Mouse (Mus musculus) hindbrain, postnatal 0 days (tissue): Measurements from ENCODE around the gene Fam210b. TPM values are rescaled to one million over a fixed set of nuclear protein-coding genes. Genes with fewer than 3 reads are reported as not detected.
A peak's percentile ranks its signal among the peaks of the same experiment; 100 is the strongest.

Source experiments
- ATAC-seq: fragments of 200-750 bp; cut with Nextera tagmentation; 2 replicates; pipeline ENCODE4 v1.8.0; 2017; ENCODE audit warnings: mild to moderate bottlenecking, moderate TSS enrichment, moderate library complexity
- DNase-seq: peaks from one replicate; pipeline ENCODE4 v3.0.0-alpha.2; 2015; ENCODE audit warnings: low spot score
- H3K27ac ChIP-seq: fragments of 300-500 bp; sonication (generic); 2 replicates; pipeline ENCODE4 v1.5.1; 2014; ENCODE audit warnings: mild to moderate bottlenecking
- H3K27me3 ChIP-seq: fragments of 300-500 bp; sonication (generic); 2 replicates; pipeline ENCODE4 v1.6.1; 2014; ENCODE audit warnings: low read length, mixed read lengths; ENCODE audit not compliant: insufficient read depth
- H3K36me3 ChIP-seq: fragments of 300-500 bp; sonication (generic); 2 replicates; pipeline ENCODE4 v1.6.1; 2014; ENCODE audit warnings: low read length, mixed read lengths; ENCODE audit not compliant: insufficient read depth
- H3K4me1 ChIP-seq: fragments of 300-500 bp; sonication (generic); 2 replicates; pipeline ENCODE4 v1.6.1; 2014; ENCODE audit warnings: antibody characterized with exemption, low read length, mixed read lengths; ENCODE audit not compliant: insufficient read depth
- H3K4me2 ChIP-seq: fragments of 300-500 bp; sonication (generic); 2 replicates; pipeline ENCODE4 v1.6.1; 2014; ENCODE audit warnings: low read depth, mild to moderate bottlenecking, low read length, moderate library complexity, mixed read lengths
- H3K4me3 ChIP-seq: fragments of 300-500 bp; sonication (generic); 2 replicates; pipeline ENCODE4 v1.5.1; 2014; ENCODE audit warnings: low read length
- H3K9ac ChIP-seq: fragments of 300-500 bp; sonication (generic); replicated peaks from 2 replicates; pipeline ENCODE4 v1.6.1; 2014; ENCODE audit warnings: mild to moderate bottlenecking, low read length, moderate library complexity, mixed read lengths
- H3K9me3 ChIP-seq: fragments of 300-500 bp; sonication (generic); 2 replicates; pipeline ENCODE4 v1.6.1; 2016; ENCODE audit warnings: low read length, mixed read lengths
- CTCF ChIP-seq: IDR thresholded peaks from 2 replicates; pipeline ENCODE4 v1.5.1; 2016; ENCODE audit warnings: antibody characterized with exemption, control low read depth, low read depth
- WGBS: fragments of 180-500 bp; shearing (Covaris S2); extraction: QIAGEN DNeasy Blood & Tissue Kit; methylation state at CpG from one replicate; pipeline ENCODE4 v1.1.7; 2014; 5-methylcytosine and 5-hydroxymethylcytosine counted together
- polyA plus RNA-seq: library from polyadenylated mRNA; unstranded; fragments of >200 nt; fragmentation: Nextera tagmentation; extraction: Ambion mirVana; gene quantifications from 2 replicates; pipeline ENCODE4 v1.2.1, GENCODE M21; 2015
- total RNA-seq: library from RNA; depleted of rRNA; stranded (reverse); fragments of >200 nt; gene quantifications from 2 replicates; pipeline ENCODE4 v1.2.3, GENCODE M21; 2014

The Fam210b gene
- total and polyA plus RNA-seq, 2 experiments from 2014 or later: 11.8 to 23.0 TPM

- H3K4me3 ChIP-seq: no peak overlapping the region
- no peaks in the 10 kb centered on the region for H3K36me3 ChIP-seq
Measured at GRCm38 (mm10) chr2:172306544-172306943, 38.8 kb upstream of the Fam210b start.

GRCm38 (mm10) chr2:172311731-172312130 lies 33.6 kb upstream of the Fam210b start:
- DNase-seq (no peak), ATAC-seq (no peak)
- WGBS: 77% methylated on average over 9 of the region's 9 CpGs
- Histone ChIP-seq H3K9ac (no peak overlapping the region), H3K36me3 (no peaks in the 10 kb centered on the region), H3K9me3 (no peaks in the 10 kb centered on the region), H3K4me1 (no peaks in the 10 kb centered on the region), H3K4me2 (no peak overlapping the region), H3K27me3 (no peaks in the 10 kb centered on the region), H3K4me3 (no peak overlapping the region), H3K27ac (no peak overlapping the region)
- no peak for TF ChIP-seq CTCF

More at GRCm38 (mm10) chr2:172306544-172306943, 38.8 kb upstream of the Fam210b start:
- 82% methylated on average over 4 of the region's 4 CpGs for WGBS
- no peaks in the 10 kb centered on the region for H3K4me1 ChIP-seq
- H3K27me3 ChIP-seq: no peaks in the 10 kb centered on the region
- H3K4me2 ChIP-seq: no peak overlapping the region
- no peak overlapping the region for H3K9ac ChIP-seq
- TF ChIP-seq CTCF: no peak
- ATAC-seq (no peak), DNase-seq (no peak)
- H3K9me3 ChIP-seq: no peaks in the 10 kb centered on the region
- no peak overlapping the region for H3K27ac ChIP-seq

GRCm38 (mm10) chr2:172320878-172321277 lies 24.5 kb upstream of the Fam210b start:
- WGBS: 25% methylated on average over 9 of the region's 9 CpGs
- Histone ChIP-seq H3K4me3 (no peak overlapping the region), H3K9ac (no peak overlapping the region), H3K27ac (no peak overlapping the region), H3K4me1 (no peaks in the 10 kb centered on the region), H3K4me2 (no peak overlapping the region), H3K9me3 (no peaks in the 10 kb centered on the region), H3K36me3 (no peaks in the 10 kb centered on the region), H3K27me3 (no peaks in the 10 kb centered on the region)
- DNase-seq (peak; percentile 60), ATAC-seq (no peak)
- TF ChIP-seq CTCF: 0 out of 2 replicates have a peak, but pooled peaks have one; percentile 16

GRCm38 (mm10) chr2:172328248-172328647 lies 17.1 kb upstream of the Fam210b start:
- no peak for TF ChIP-seq CTCF
- Histone ChIP-seq H3K27me3 (0 out of 2 replicates have a peak, but pooled peaks cover 5% of the 10 kb centered on the region), H3K4me2 (no peak overlapping the region), H3K27ac (no peak overlapping the region), H3K9ac (no peak overlapping the region), H3K9me3 (no peaks in the 10 kb centered on the region), H3K36me3 (no peaks in the 10 kb centered on the region), H3K4me1 (no peaks in the 10 kb centered on the region), H3K4me3 (no peak overlapping the region)
- ATAC-seq (0 out of 2 replicates have a peak, but pooled peaks have one; percentile 31), DNase-seq (no peak)
- 49% methylated on average over 8 of the region's 8 CpGs for WGBS

GRCm38 (mm10) chr2:172329179-172329578 lies 16.2 kb upstream of the Fam210b start:
- Histone ChIP-seq H3K4me1 (no peaks in the 10 kb centered on the region), H3K9me3 (no peaks in the 10 kb centered on the region), H3K36me3 (no peaks in the 10 kb centered on the region), H3K4me3 (no peak overlapping the region), H3K27ac (no peak overlapping the region), H3K4me2 (peak overlapping the region; percentile 46), H3K27me3 (0 out of 2 replicates have a peak, but pooled peaks cover 5% of the 10 kb centered on the region), H3K9ac (no peak overlapping the region)
- DNase-seq (peak; percentile 92), ATAC-seq (peak; percentile 91)
- WGBS: 6% methylated on average over 13 of the region's 13 CpGs
- peak; percentile 97 for TF ChIP-seq CTCF

- H3K27me3 ChIP-seq: no peaks in the 10 kb centered on the region
- no peak for TF ChIP-seq CTCF
- H3K4me1 ChIP-seq: no peaks in the 10 kb centered on the region
- no peak overlapping the region for H3K9ac ChIP-seq
- no peak overlapping the region for H3K4me3 ChIP-seq
- peak overlapping the region; percentile 45; the same call in 1 of the 2 replicates for H3K27ac ChIP-seq
- no peak overlapping the region for H3K4me2 ChIP-seq
- no peaks in the 10 kb centered on the region for H3K36me3 ChIP-seq
- DNase-seq (peak; percentile 49), ATAC-seq (peak; percentile 33; the same call in 1 of the 2 replicates)
- 59% methylated on average over 19 of the region's 19 CpGs for WGBS
- no peaks in the 10 kb centered on the region for H3K9me3 ChIP-seq
Measured at GRCm38 (mm10) chr2:172338206-172338942, 7.0 kb upstream of the Fam210b start.

- H3K4me2 ChIP-seq: no peak overlapping the region
- no peak for DNase-seq
- H3K27me3 ChIP-seq: no peaks in the 10 kb centered on the region
- H3K27ac ChIP-seq: no peak overlapping the region
- no peak for ATAC-seq
- no peak overlapping the region for H3K4me3 ChIP-seq
- H3K9me3 ChIP-seq: no peaks in the 10 kb centered on the region
- 22% methylated on average over 3 of the region's 3 CpGs for WGBS
- no peak overlapping the region for H3K9ac ChIP-seq
- TF ChIP-seq CTCF: no peak
- no peaks in the 10 kb centered on the region for H3K4me1 ChIP-seq
- no peaks in the 10 kb centered on the region for H3K36me3 ChIP-seq
Measured at GRCm38 (mm10) chr2:172340936-172341335, 4.4 kb upstream of the Fam210b start.
